Mouse (Mus musculus) spleen, embryonic (tissue): ENCODE results near the gene Mettl1.

Experiments used
- CTCF ChIA-PET: fragments of 350-600 bp; sonication (Branson Sonifier 250); formaldehyde crosslinking; loops from one replicate; lab custom pipeline; 2022; lab: Charles Lee

Mettl1 gene

DNA sequence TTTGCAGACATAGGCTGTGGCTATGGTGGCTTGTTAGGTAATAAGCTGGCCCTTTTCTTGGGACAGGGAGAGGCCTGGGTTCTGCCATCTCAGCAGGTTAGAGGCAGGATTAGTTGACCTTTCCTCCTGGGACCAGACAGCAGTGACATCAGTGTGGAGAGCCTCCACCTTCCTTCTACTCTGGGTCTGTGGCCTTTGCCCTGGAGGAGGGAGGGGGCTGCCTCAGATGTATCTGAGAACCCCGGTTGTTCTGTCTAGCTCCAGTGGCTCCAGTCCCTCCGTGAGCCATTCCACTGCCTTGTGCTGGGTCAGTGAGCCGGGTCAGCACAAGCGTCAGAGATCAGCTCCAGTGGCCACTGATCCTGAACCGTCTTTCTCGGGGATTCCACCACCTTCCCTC is 2.0 kb downstream of the Mettl1 start:
- CTCF ChIA-PET, result no interaction called here

DNA sequence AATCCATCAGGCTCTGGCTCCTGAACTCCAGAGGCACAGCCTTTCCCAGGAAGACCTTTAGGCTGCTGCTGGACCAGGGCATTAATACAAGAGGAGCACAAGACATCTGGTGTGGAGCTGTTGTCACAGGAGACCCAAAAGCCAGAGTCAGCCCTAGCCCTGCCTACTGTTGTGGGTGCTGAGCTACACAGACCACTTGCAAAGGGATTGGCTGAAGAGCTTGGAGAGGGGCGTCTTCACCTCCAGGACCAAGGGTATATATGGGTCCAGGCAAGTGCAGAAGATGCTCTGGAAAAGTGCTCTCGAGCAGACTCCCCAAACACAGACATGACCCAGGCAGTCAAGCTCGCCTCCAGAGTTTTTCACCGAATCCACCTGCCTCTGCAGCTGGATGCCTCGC is 6.7 kb downstream of the Mettl1 start, which contains the start of gene Cyp27b1:
Gene Cyp27b1 (plus strand): TSS at position 297 of the 400 bp plus-strand sequence.
- CTCF ChIA-PET, result no interaction called here

GRCm38 (mm10) chr10:127048608-127049394 is 7.6 kb downstream of the Mettl1 start:
- CTCF ChIA-PET, result no interaction called here

DNA sequence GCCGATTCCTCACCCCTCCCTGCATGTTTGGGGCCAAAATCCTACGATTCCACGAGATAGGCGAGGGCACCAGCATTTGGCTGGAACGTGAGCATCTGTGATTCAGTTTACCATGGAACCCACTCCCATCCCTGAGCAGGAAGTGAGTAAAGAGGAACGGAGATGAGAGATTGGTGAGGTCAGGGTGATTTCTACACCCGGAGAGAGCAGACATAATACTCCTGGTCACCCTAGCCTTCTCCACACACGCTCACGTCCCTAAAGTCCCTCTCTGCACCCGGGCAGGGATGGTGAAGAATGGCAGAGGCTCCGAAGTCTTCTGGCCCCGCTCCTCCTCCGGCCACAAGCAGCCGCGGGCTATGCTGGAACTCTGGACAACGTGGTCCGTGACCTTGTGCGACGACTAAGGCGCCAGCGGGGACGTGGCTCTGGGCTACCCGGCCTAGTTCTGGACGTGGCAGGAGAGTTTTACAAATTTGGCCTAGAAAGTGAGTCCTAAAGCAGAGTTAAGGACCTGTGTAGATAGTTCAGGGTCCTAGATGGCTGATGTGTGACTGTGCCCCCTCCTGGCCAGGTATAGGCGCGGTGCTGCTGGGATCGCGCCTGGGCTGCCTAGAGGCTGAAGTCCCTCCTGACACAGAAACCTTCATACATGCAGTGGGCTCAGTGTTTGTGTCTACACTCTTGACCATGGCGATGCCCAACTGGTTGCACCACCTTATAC is 8.3 kb downstream of the Mettl1 start:
- CTCF ChIA-PET, result no interaction called here

DNA sequence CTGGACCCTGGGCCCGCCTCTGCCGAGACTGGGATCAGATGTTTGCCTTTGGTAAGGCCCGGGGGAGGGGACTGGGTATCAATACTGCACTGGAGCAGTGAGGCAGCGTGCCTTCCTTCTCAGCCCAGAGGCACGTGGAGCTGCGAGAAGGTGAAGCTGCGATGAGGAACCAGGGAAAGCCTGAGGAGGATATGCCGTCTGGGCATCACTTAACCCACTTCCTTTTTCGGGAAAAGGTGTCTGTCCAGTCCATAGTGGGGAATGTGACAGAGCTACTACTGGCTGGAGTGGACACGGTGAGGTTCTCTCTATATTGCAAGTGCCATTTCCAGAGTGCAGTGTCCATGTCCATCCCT is 8.9 kb downstream of the Mettl1 start:
- CTCF ChIA-PET, result interaction anchor here (0.6 kb wide), 1 partner anchor 1433 kb away, joined by 4 read pairs; no protein-coding TSS in a partner anchor

DNA sequence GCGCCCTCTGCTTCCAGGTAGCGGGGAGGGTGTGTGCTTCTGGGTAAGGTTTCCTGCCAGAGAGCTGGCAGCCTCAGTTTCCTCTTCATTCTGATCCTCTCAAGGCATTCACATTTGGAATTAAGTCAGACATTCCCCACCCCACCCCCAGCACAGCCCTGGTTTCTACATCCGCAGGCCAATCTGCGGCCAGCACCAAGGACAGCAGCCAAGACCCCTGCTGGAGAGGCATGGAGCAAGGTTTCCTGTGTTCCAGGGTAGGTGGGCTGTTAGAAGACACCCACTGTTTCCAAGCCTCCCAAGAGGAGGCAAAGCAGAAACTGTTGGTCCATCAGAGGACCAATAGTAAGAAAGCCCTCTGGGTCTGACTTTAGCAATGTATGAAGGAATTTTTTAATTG is 13.4 kb downstream of the Mettl1 start:
- CTCF ChIA-PET, result no interaction called here

DNA sequence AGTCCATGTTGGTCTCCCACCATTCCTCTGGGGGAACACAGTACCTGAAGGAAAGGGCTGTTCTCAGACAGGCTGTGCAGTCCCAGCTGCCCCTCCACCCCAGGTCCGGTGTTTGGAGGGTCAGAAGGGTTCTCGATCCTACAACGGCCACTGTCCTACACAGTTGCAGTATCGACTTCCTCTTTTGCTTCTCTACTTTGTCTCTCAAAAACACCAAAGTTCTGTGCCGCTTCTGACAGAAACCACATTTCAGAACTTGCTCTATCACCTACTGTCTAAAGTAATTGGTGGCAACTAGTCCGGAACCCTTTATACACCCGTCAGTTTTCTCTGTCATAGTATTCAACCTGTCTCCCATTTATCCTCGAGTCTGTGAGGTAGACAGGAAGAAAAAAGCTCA is 14.2 kb downstream of the Mettl1 start:
- CTCF ChIA-PET, result no interaction called here

- CTCF ChIA-PET, result interaction anchor here (0.8 kb wide), 1 partner anchor 12 kb away, joined by 3 read pairs; no protein-coding TSS in a partner anchor
Observed at GRCm38 (mm10) chr10:127056490-127056889, 15.3 kb downstream of the Mettl1 start.

DNA sequence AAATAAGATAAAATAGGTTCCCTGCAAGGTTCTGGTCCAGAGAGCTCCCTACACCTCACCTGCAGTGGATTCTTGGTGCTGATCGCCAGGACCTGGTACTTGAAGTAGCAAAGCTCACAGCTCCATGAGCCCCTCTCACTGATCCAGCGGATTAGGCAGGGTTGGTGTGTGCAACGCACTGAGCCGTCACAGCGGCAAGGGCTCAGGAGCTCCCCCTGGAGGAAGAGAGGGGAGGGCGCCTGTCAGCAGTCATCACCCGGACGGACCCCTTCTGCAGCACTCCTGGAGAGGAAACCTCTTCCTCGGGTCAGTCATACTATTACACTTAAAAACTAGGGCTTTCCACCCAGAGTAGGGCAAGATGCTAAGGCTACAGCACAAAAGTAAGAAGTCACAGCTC is 16.9 kb downstream of the Mettl1 start:
- CTCF ChIA-PET, result no interaction called here

DNA sequence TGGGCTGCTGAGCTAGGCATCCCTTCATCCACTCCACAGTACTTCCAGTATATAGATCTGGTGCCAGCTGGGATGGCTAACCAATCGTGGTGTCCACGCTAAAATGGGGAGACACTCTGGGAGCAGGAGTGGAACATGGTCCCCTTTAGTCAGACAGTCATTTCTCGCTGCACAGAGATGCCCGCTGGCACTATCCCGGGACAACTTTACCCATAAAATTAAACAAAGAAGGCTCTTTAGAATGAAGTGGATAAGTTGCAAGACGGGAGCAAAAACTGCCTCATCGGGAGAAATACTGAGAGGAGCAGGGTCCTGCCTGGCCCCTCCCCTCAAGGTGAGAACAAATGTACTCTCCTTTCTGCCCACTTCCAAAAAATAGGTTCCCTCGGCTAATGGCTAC is 17.5 kb downstream of the Mettl1 start:
- CTCF ChIA-PET, result interaction anchor here (0.8 kb wide), 1 partner anchor 553 kb away, joined by 3 read pairs; no protein-coding TSS in a partner anchor

- CTCF ChIA-PET, result interaction anchor here (0.8 kb wide), 1 partner anchor 554 kb away, joined by 3 read pairs; no protein-coding TSS in a partner anchor
Observed at GRCm38 (mm10) chr10:127059174-127059967, 18.2 kb downstream of the Mettl1 start.

GRCm38 (mm10) chr10:127059968-127060916 is 19.0 kb downstream of the Mettl1 start, which contains the start of gene March9:
March9 (minus strand) TSS chr10:127060184.
- CTCF ChIA-PET, result no interaction called here

DNA sequence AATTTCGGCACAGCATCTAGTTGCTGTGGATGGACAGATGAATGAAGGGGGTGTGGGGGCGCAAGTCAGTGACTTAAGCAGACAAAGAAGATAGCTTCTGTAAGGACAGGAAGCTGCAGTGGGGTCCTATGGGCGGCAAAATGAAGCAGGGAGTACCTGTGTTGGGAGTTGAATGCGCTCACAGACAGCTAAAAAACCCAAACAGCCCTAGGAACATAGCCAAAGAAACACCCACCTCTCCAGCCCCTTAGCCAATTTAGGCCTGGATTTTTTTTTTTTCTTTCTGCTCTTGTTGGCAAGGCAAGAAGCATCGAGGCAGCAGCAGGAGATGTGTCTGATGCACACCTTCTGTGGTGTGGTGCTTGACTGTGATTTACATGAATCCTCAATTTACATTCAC is 19.9 kb downstream of the Mettl1 start:
- CTCF ChIA-PET, result no interaction called here

DNA sequence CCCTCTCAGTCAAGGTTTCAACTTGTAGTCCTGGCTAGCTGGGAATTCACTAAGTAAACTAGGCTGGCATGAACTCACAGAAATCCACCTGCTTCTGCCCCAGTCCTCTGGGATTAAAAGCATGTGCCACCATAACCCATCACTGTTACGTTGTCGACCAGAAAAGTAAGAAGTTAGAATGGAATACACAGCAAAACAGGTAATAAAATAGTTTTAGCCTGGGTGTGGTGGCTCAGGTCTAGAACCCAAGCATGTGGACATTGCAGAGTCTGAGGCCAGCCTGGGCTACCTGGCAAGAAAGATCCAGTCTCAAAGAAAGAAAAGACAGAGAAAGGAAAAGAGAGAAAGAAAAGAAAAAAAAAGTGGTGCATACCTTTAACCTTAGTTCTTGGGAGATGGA is 20.3 kb downstream of the Mettl1 start:
- CTCF ChIA-PET, result no interaction called here

- CTCF ChIA-PET, result interaction anchor here (0.7 kb wide), 1 partner anchor 62 kb away, joined by 3 read pairs; no protein-coding TSS in a partner anchor
Observed at GRCm38 (mm10) chr10:127062101-127062500, 20.9 kb downstream of the Mettl1 start.

- CTCF ChIA-PET, result interaction anchor here (0.7 kb wide), 1 partner anchor 62 kb away, joined by 3 read pairs; no protein-coding TSS in a partner anchor
Observed at GRCm38 (mm10) chr10:127062503-127062902, 21.3 kb downstream of the Mettl1 start.

- CTCF ChIA-PET, result no interaction called here
Observed at GRCm38 (mm10) chr10:127063239-127063872, 22.1 kb downstream of the Mettl1 start, which contains the start of gene Cdk4. Cdk4 (plus strand) TSS chr10:127063534.

DNA sequence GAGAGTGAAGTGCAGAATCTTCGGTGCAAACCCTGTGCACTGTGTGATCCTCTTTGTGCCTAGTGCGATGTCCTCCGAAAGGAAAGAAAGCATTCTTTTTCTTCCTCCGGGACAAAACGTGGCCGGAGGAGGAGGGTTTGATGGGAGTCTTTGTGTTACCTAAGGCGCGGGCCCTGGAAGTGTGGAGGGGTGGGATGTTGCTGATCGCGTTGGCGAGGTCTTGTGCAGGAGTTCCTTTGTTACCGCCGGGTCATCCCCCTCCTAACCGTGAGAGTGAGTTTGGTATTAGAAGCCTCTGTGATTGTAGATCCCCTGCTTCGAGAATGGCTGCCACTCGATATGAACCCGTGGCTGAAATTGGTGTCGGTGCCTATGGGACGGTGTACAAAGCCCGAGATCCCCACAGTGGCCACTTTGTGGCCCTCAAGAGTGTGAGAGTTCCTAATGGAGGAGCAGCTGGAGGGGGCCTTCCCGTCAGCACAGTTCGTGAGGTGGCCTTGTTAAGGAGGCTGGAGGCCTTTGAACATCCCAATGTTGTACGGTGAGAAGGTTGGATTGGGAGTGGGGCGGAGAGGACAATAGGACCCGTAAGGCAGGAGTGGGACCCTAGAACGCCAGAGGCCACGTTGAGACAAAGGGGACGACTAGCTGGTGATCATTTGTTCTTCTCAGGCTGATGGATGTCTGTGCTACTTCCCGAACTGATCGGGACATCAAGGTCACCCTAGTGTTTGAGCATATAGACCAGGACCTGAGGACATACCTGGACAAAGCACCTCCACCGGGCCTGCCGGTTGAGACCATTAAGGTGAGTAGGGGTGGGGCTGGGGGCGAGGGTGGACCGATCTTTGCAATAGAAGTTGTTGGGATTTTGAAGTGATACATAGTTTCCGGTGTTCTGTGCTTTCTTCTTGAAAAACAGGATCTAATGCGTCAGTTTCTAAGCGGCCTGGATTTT is 23.0 kb downstream of the Mettl1 start:
- CTCF ChIA-PET, result no interaction called here

GRCm38 (mm10) chr10:127065981-127066380 is 24.8 kb downstream of the Mettl1 start:
- CTCF ChIA-PET, result no interaction called here
